Mouse (Mus musculus) kidney, postnatal 36 days (tissue): ENCODE results near the gene Clec4f.

ENCODE experiments used
- DNase-seq, 2 experiments: peaks; one replicate each; pipeline ENCODE4 v3.0.0; 2021 to 2022; ENCODE audit warnings: mixed read lengths in 2 of 2

Gene Clec4f

GRCm38 (mm10) chr6:83626781-83627180 lies 29.2 kb downstream of the Clec4f start:
- no peak for DNase-seq

- DNase-seq = no peak
Measured at GRCm38 (mm10) chr6:83619955-83620354, 36.0 kb downstream of the Clec4f start.

DNA sequence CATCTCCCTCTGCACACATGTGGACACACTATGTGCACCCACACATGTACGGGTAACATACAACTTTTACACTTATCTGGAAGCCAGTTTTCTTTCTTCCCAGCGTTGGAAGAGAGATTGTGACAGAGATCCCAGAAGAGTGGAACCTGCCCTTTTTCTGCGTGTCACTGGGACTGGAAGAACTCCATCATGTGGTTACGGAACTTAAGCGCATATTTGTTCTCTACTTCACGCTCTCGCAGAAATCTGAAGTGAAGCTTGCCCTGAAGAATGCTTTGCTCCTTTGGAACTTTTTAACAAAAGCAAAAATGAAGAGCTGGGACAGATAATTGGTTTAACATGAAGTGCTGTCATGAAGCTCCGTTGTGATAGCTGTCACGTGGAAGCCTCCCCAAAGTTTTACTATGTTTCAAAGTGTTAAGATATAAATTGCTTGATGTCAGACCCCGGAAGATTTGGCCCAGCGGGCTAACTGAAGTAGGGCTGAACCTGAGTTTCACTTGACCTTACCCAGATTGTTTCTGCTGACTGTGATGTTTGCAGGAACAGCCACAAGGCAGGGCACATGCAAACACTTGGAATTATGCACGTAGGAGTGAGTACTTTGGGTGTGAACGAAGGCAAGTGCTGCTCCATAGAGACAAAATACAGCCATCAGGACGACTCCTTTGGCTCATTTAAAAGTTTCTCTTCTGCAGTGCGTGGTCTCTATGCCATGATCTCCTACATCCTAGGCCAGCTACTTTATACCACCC lies 38.2 kb downstream of the Clec4f start:
- DNase-seq = no peak

GRCm38 (mm10) chr6:83616512-83616911 lies 39.5 kb downstream of the Clec4f start:
- DNase-seq = peak; percentile 35 to 62

- no peak for DNase-seq
Measured at GRCm38 (mm10) chr6:83614469-83614868, 41.5 kb downstream of the Clec4f start.

DNA sequence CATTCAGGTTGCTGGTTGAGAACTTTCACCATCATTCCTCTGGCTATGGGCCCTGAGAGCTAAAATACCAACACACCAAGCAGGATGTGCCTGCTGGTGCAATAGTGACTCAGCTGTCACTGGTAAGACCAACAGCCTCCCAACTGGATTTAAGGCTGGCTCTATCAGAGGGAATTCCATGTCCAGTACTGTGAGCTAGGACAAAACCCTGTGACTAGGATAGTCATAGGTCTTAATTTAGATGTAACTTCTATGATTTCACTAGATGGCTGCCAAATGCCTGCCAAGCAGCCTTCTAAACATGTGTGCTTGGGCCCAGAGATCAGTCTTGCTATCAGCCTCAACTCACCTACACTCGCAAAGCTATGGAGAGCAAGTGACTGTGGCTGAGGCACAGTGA lies 43.0 kb downstream of the Clec4f start:
- no peak for DNase-seq

DNA sequence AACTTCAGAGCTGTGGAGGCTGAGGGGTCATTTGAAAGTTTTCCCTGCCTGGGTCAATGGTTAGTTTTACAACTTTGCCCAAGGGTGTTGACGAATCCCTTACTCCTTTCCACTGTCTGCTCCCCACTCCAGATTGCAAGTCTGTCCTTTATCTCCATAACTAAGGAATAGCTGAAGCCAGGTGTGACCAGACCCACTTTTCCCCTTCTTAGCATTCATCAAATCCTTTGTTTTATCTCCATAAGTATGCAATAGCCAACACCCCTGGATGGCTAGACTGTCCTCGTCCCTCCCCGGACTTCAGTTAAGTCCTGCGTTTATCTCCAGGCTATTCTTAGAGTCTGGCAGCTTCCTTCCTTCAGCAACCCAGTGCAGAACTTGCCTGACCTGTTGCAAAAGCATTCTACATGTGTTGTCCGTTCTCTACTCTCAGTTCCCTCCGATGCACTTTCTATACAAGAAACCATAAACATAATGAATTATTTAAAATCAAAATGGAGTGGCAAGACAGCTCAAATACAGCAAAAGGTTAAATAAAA lies 56.3 kb downstream of the Clec4f start:
- no peak for DNase-seq

DNA sequence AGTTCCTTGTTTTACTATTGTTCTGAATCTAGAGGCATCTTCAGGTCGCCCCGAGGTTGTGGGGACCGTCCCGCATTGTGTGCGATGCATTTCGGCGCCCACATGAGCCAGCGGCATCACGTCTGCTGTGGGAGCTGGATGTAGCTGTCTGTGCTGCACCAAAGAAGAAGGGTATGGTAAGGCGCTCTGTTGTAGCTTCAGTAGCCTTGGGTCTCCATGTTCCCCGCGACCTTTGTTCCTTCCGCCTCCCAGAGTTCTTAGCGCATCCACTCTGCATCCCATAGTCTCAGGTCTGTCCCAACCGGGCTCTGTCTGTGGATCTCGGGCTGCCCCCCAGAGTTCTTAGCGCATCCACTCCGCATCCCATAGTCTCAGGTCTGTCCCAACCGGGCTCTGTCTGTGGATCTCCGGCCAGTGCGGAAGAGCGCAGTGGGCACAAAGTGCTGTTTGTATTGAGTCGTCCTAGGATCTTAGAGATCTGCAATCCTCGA lies 56.9 kb downstream of the Clec4f start:
- DNase-seq = no peak

DNA sequence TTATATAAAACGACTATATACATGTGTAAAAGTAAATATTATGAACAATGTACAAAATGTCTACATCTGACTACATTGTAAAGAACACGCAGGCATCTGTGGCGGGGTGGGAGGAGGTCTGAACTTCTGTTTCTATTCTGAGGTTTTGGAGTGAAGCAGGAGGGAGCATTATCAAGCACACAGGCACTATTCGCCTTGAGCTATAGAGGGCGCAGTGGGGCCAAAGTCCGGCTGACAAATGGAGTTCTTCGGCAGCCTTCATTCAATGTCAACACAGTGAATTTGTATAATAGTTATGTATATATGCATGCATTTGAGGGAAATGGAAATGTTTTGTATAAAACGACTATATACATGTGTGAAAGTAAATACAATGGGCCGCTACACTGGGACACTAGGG lies 57.3 kb downstream of the Clec4f start:
- DNase-seq = peak in 1 of 2 experiments; percentile 59

- DNase-seq = no peak
Measured at GRCm38 (mm10) chr6:83597988-83598387, 58.0 kb downstream of the Clec4f start.

DNA sequence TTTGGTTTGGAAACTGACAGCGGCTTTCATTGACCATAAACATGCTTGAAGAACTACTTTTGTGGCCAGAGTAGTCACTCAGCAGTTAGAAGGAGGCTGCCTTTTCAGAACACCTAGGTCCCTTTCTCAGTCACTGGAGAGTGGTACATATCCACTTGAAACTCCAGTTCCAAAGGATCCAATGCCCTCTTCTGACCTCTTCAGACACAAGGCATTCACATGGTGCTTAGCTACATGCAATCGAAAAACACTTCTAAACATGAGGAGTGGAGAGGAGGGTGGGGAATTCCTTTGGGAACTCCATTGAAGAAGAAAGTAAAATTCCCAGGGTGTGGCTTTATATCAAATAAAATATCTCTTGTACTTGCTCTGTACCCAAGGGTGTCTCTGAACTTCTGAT lies 61.0 kb downstream of the Clec4f start:
- no peak for DNase-seq
